Mouse (Mus musculus) liver, embryonic 14.5 days (tissue): ENCODE data around the gene Sgms1. TPM values are rescaled to one million over a fixed set of nuclear protein-coding genes. Genes with fewer than 3 reads are reported as not detected.

Source experiments
- ATAC-seq: fragments of 200-750 bp; cut with Nextera tagmentation; 2 replicates; pipeline ENCODE4 v1.8.0; 2017; ENCODE audit warnings: moderate number of reproducible peaks, mild to moderate bottlenecking, moderate library complexity; ENCODE audit not compliant: insufficient read depth
- DNase-seq, 3 experiments: peaks; one replicate each; pipeline ENCODE4 v3.0.0-alpha.2; 2012 to 2013; ENCODE audit warnings: low read depth in 3 of 3, low spot score in 3 of 3
- H3K27ac ChIP-seq: fragments of 300-500 bp; sonication (generic); 2 replicates; pipeline ENCODE4 v1.5.1; 2014; ENCODE audit warnings: moderate library complexity, mild to moderate bottlenecking, control low read depth, inconsistent platforms
- H3K27me3 ChIP-seq: fragments of 300-500 bp; sonication (generic); 2 replicates; pipeline ENCODE4 v1.6.1; 2014; ENCODE audit warnings: mild to moderate bottlenecking, low read length, moderate library complexity; ENCODE audit not compliant: control insufficient read depth, insufficient read depth
- H3K36me3 ChIP-seq: fragments of 300-500 bp; sonication (generic); replicated peaks from 2 replicates; pipeline ENCODE4 v1.6.1; 2014; ENCODE audit warnings: low read depth; ENCODE audit not compliant: control insufficient read depth, insufficient read depth
- H3K4me1 ChIP-seq, 2 experiments: fragments of 200-500 bp in 1 of 2; fragments of 300-500 bp in 1 of 2; sonication (generic) in 1 of 2; replicated peaks; 2 replicates each; pipeline ENCODE4 v1.6.1; 2012 to 2014; ENCODE audit warnings: antibody characterized with exemption in 1 of 2, inconsistent platforms in 1 of 2, low read length in 1 of 2; ENCODE audit not compliant: control insufficient read depth in 2 of 2, insufficient read depth in 2 of 2
- H3K4me2 ChIP-seq: fragments of 300-500 bp; sonication (generic); 2 replicates; pipeline ENCODE4 v1.6.1; 2014; ENCODE audit warnings: low read depth, mild to moderate bottlenecking, control low read depth, moderate library complexity
- H3K4me3 ChIP-seq, 2 experiments: fragments of 200-500 bp in 1 of 2; fragments of 300-500 bp in 1 of 2; sonication (generic) in 1 of 2; 2 replicates each; pipeline ENCODE4 v1.5.1; 2012 to 2014; ENCODE audit warnings: low read depth in 2 of 2, low read length in 2 of 2, mild to moderate bottlenecking in 2 of 2, control low read depth in 1 of 2, inconsistent platforms in 1 of 2, moderate library complexity in 1 of 2; ENCODE audit not compliant: insufficient read depth in 1 of 2
- H3K9ac ChIP-seq: fragments of 300-500 bp; sonication (generic); replicated peaks from 2 replicates; pipeline ENCODE4 v1.6.1; 2014; ENCODE audit warnings: mild to moderate bottlenecking, control low read depth, moderate library complexity
- H3K9me3 ChIP-seq: fragments of 300-500 bp; sonication (generic); 2 replicates; pipeline ENCODE4 v1.6.1; 2016; ENCODE audit warnings: low read length, mixed read lengths; ENCODE audit not compliant: control insufficient read depth
- CTCF ChIP-seq: IDR thresholded peaks from 2 replicates; pipeline ENCODE4 v1.5.1; 2016; ENCODE audit warnings: antibody characterized with exemption, low read depth, control low read depth
- EP300 ChIP-seq: IDR thresholded peaks from 2 replicates; pipeline ENCODE4 v1.6.1; 2016; ENCODE audit warnings: antibody characterized with exemption, low read depth
- WGBS: fragments of 180-500 bp; shearing (Covaris S2); extraction: QIAGEN DNeasy Blood & Tissue Kit; methylation state at CpG from one replicate; pipeline ENCODE4 v1.1.7; 2014; ENCODE audit not compliant: insufficient replicate concordance; 5-methylcytosine and 5-hydroxymethylcytosine counted together
- polyA plus RNA-seq, 2 experiments: library from polyadenylated mRNA; depleted of rRNA in 1 of 2; stranded (reverse) in 1 of 2; unstranded in 1 of 2; fragments of >200 nt; fragmentation: Nextera tagmentation in 1 of 2; extraction: Ambion mirVana in 1 of 2; gene quantifications; 2 replicates each; pipeline versions ENCODE4 v1.2.1 to v1.2.3; 2012 to 2014

Gene Sgms1
- polyA plus RNA-seq, 2 experiments = 17.3 to 19.2 TPM

DNA sequence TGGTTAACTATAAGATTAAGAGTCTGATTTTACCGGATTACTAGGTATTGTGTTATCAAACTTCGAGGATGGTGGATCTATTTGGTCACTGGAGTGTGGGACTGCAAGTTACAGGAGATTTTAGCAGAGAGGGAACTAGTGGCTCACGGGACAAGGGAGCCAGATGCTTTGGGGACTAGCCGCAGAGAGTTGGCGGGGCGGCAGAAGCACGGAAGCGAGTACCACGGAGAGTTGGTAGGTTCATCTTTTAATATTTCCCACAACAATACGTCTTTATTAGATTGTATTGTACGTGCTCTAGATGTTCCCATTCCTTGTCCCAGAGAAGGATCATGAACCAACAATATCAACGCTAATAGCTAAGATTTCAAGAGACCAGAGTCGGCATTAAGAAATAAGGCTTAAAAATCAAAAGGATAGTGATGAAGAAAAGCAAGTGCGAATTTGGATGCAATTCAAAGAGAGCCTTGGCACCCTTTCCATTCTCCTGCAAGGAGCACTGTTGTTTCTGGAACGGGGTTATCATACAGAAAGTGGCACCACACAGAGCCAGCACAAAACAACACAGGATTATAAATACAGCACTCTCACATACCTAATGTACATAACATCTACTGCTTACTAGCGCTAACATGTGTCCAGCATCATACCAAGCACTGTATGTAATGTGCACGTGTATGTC, 56.6 kb downstream of the Sgms1 start:
- peaks cover 0 to 13% of the 10 kb centered on the region in 2 experiments; a peak in 2 of 4 replicates for H3K4me1 ChIP-seq
- TF ChIP-seq EP300 = no peak
- H3K36me3 ChIP-seq = no peaks in the 10 kb centered on the region
- H3K27me3 ChIP-seq = no peaks in the 10 kb centered on the region
- no peak overlapping the region for H3K4me3 ChIP-seq
- 78% methylated on average over 17 of the region's 17 CpGs for WGBS
- ATAC-seq (no peak), DNase-seq (no peak)
- no peak overlapping the region for H3K27ac ChIP-seq
- no peak overlapping the region for H3K4me2 ChIP-seq
- no peaks in the 10 kb centered on the region for H3K9me3 ChIP-seq
- no peak overlapping the region for H3K9ac ChIP-seq

DNA sequence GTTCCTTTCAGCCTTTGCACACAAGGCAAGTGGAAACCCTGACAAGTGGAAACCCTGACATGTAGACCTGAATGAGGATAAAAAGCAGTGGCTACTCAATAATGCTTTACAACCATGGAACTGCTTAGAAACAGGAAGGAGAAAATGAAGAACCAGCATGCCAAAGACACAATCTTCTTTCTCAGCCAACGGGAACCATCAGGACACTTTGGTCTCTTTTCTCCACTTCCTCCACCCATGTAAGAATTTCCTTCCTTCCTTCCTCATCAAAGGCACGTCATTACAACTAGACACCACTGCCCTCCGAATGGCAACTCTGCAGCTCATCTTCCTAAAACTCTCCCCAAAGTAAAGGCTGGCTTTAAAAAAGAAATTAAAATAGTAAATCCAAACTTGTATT, 59.3 kb downstream of the Sgms1 start:
- peaks cover 0 to 16% of the 10 kb centered on the region in 2 experiments; a peak in 2 of 4 replicates for H3K4me1 ChIP-seq
- DNase-seq (no peak), ATAC-seq (no peak)
- no peak overlapping the region for H3K4me2 ChIP-seq
- WGBS = 34% methylated on average over 3 of the region's 3 CpGs
- H3K27me3 ChIP-seq = no peaks in the 10 kb centered on the region
- H3K9ac ChIP-seq = no peak overlapping the region
- H3K9me3 ChIP-seq = no peaks in the 10 kb centered on the region
- TF ChIP-seq EP300 = no peak
- TF ChIP-seq CTCF = no peak
- no peak overlapping the region for H3K27ac ChIP-seq
- H3K4me3 ChIP-seq = no peak overlapping the region
- no peaks in the 10 kb centered on the region for H3K36me3 ChIP-seq

DNA sequence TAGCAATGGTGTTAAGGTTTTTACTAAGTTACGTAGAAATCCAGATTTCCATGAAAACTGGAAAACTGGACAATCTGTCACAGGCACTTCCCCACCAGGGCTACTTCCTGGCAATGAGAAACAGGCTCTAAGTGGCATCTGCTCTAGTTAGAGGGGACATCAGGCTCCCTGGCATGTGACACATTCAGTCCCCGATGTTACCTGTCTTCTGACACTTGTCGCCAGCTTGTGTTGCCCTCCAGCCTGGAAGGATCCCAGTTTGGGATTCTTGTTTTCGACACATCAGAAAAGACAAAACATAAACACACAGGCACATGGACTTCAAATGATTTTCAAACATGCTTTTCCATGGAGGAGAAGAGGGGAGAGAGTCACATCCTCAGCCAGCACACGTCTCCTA, 60.0 kb downstream of the Sgms1 start:
- no peak overlapping the region for H3K9ac ChIP-seq
- 73% methylated on average over 5 of the region's 5 CpGs for WGBS
- no peaks in the 10 kb centered on the region for H3K27me3 ChIP-seq
- ATAC-seq (no peak), DNase-seq (no peak)
- H3K4me1 ChIP-seq = peaks cover 0 to 20% of the 10 kb centered on the region in 2 experiments; a peak in 2 of 4 replicates
- no peak overlapping the region for H3K4me2 ChIP-seq
- H3K27ac ChIP-seq = no peak overlapping the region
- no peaks in the 10 kb centered on the region for H3K36me3 ChIP-seq
- no peaks in the 10 kb centered on the region for H3K9me3 ChIP-seq
- no peak overlapping the region for H3K4me3 ChIP-seq
- TF ChIP-seq EP300 = no peak
- no peak for TF ChIP-seq CTCF

DNA sequence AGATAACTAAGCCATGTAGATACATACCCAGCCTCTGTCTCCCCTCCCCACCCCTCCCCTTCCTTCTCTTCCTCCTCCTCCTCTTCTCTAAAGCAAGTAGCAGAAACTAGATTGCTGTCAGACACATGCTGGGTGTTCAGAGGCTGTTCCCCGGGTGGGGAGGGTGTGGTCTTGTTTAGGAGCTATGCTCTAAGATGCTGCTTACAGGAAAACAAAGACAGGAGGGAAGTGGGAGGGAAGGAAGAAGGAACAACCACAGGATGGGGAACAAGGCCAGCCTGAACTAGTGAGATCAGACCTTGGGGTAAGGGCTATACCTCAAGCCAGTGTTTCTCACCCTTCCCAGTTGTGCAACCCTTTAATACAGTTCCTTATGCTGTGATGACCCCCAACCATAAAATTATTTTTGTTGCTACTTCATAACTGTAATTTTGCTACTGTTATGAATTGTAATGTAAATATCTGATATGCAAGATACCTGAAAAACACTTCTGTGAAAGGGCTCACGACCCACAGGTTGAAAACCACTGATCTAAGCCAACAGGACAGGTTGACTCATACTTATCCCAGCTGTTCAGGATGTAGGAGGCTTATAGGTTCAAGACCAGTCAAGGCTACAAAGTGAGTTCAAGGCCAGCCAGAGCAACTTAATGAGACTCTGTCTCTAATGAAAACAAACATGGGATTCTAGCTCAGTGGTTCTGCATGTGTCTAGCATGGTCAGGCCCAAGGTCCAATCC, 61.3 kb downstream of the Sgms1 start:
- WGBS = 25% methylated on average over 2 of the region's 2 CpGs
- Histone ChIP-seq H3K36me3 (no peaks in the 10 kb centered on the region), H3K27me3 (no peaks in the 10 kb centered on the region), H3K27ac (no peak overlapping the region), H3K9me3 (no peaks in the 10 kb centered on the region), H3K9ac (no peak overlapping the region), H3K4me1 (peaks cover 0 to 25% of the 10 kb centered on the region in 2 experiments; a peak in 2 of 4 replicates), H3K4me3 (no peak overlapping the region), H3K4me2 (no peak overlapping the region)
- TF ChIP-seq EP300 = no peak
- no peak for TF ChIP-seq CTCF
- DNase-seq (no peak), ATAC-seq (no peak)

DNA sequence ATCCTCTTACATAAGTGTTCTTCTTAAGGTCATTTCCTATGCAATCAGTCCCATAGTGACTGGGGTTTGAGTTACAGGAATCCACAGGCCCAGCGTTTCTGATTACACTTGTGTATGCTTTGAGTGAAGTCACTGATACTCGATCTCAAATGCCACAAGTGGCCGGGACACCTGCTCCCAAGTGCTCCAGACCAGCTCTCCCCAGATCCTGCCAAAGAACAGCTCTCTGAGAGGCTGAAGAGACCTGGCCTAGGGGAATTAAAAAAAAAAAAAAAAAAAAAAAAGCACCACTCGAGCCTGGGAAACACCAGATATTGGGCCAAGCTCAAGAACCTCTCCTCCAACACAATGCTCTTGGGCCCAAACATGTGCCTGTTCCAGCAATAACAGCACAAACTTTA, 62.9 kb downstream of the Sgms1 start:
- no peaks in the 10 kb centered on the region for H3K27me3 ChIP-seq
- ATAC-seq (no peak), DNase-seq (no peak)
- no peak overlapping the region for H3K9ac ChIP-seq
- peaks cover 0 to 29% of the 10 kb centered on the region in 2 experiments; a peak in 2 of 4 replicates for H3K4me1 ChIP-seq
- 25% methylated on average over 4 of the region's 4 CpGs for WGBS
- no peaks in the 10 kb centered on the region for H3K9me3 ChIP-seq
- no peak overlapping the region for H3K4me2 ChIP-seq
- no peak for TF ChIP-seq CTCF
- no peak for TF ChIP-seq EP300
- H3K27ac ChIP-seq = no peak overlapping the region
- H3K4me3 ChIP-seq = no peak overlapping the region
- no peaks in the 10 kb centered on the region for H3K36me3 ChIP-seq
